Mouse (Mus musculus) forebrain, embryonic 16.5 days (tissue): ENCODE measurements around the gene Bfsp2. TPM values are rescaled to one million over a fixed set of nuclear protein-coding genes. Genes with fewer than 3 reads are reported as not detected.

Experiments
- ATAC-seq: fragments of 200-750 bp; cut with Nextera tagmentation; 2 replicates; pipeline ENCODE4 v1.8.0; 2017; ENCODE audit warnings: mild to moderate bottlenecking, moderate library complexity
- H3K27ac ChIP-seq: fragments of 300-500 bp; sonication (generic); 2 replicates; pipeline ENCODE4 v1.5.1; 2014; ENCODE audit warnings: low read length, control low read depth
- H3K27me3 ChIP-seq: fragments of 300-500 bp; sonication (generic); replicated peaks from 2 replicates; pipeline ENCODE4 v1.6.1; 2014; ENCODE audit warnings: low read length; ENCODE audit not compliant: control insufficient read depth, insufficient read depth
- H3K36me3 ChIP-seq: fragments of 300-500 bp; sonication (generic); 2 replicates; pipeline ENCODE4 v1.6.1; 2014; ENCODE audit not compliant: control insufficient read depth, insufficient read depth
- H3K4me1 ChIP-seq: fragments of 300-500 bp; sonication (generic); replicated peaks from 2 replicates; pipeline ENCODE4 v1.6.1; 2014; ENCODE audit warnings: low read length; ENCODE audit not compliant: control insufficient read depth, insufficient read depth
- H3K4me2 ChIP-seq: fragments of 300-500 bp; sonication (generic); 2 replicates; pipeline ENCODE4 v1.6.1; 2014; ENCODE audit warnings: mild to moderate bottlenecking, low read length, control low read depth
- H3K4me3 ChIP-seq: fragments of 300-500 bp; sonication (generic); replicated peaks from 2 replicates; pipeline ENCODE4 v1.5.1; 2014; ENCODE audit warnings: mild to moderate bottlenecking, low read length, control low read depth
- H3K9ac ChIP-seq: fragments of 300-500 bp; sonication (generic); replicated peaks from 2 replicates; pipeline ENCODE4 v1.6.1; 2014; ENCODE audit warnings: low read depth, low read length, control low read depth
- H3K9me3 ChIP-seq: fragments of 300-500 bp; sonication (generic); 2 replicates; pipeline ENCODE4 v1.6.1; 2016; ENCODE audit warnings: low read length; ENCODE audit not compliant: control insufficient read depth
- WGBS: fragments of 180-500 bp; shearing (Covaris S2); extraction: QIAGEN DNeasy Blood & Tissue Kit; methylation state at CpG from one replicate; pipeline ENCODE4 v1.1.7; 2014; 5-methylcytosine and 5-hydroxymethylcytosine counted together
- polyA plus RNA-seq: library from polyadenylated mRNA; unstranded; fragments of >200 nt; fragmentation: Nextera tagmentation; extraction: Ambion mirVana; gene quantifications from 2 replicates; pipeline ENCODE4 v1.2.1, GENCODE M21; 2015

The Bfsp2 gene
- polyA plus RNA-seq, 1 experiment from 2014 or later, result 0.90 TPM

GRCm38 (mm10) chr9:103504646-103505045 is 24.4 kb upstream of the Bfsp2 start:
- peak; percentile 94 for ATAC-seq
- Histone ChIP-seq H3K4me3 (no peak overlapping the region), H3K27me3 (no peaks in the 10 kb centered on the region), H3K4me2 (peak overlapping the region; percentile 15; the same call in 1 of the 2 replicates), H3K27ac (peak overlapping the region; percentile 96), H3K36me3 (no peaks in the 10 kb centered on the region), H3K9ac (no peak overlapping the region), H3K4me1 (peaks cover 62% of the 10 kb centered on the region), H3K9me3 (no peaks in the 10 kb centered on the region)
- WGBS, result 9% methylated on average over 1 of the region's 1 CpGs

GRCm38 (mm10) chr9:103503586-103504298 is 23.5 kb upstream of the Bfsp2 start:
- H3K4me1 ChIP-seq, result peaks cover 62% of the 10 kb centered on the region
- H3K27ac ChIP-seq, result peak overlapping the region; percentile 96
- WGBS, result 87% methylated on average over 3 of the region's 3 CpGs

DNA sequence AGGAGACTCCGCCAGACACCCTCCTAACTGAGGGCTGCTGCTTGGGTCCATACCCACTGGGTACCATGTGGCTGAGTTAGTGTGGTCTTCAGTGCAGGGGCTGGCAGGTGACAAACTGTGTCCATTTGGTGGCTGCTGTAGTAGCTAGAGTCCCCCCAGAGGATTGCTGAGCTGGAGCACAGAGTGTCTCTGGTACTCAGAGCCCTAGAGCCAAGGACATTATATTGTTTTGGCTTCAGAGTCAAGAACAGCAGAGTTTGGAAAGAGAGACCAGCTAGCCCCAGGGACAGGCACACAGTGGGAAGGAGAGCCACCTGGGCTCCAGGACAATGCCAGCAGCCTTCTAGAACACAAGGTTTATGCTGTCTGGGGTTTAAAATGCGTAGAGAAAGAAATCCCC is 22.4 kb upstream of the Bfsp2 start:
- Histone ChIP-seq H3K27me3 (no peaks in the 10 kb centered on the region), H3K4me3 (no peak overlapping the region), H3K9me3 (no peaks in the 10 kb centered on the region), H3K4me1 (peaks cover 62% of the 10 kb centered on the region), H3K36me3 (no peaks in the 10 kb centered on the region), H3K9ac (no peak overlapping the region; the same call in 1 of the 2 replicates), H3K4me2 (no peak overlapping the region), H3K27ac (peak overlapping the region; percentile 93)
- no peak for ATAC-seq
- WGBS, result 83% methylated on average over 2 of the region's 2 CpGs

More at GRCm38 (mm10) chr9:103503586-103504298, 23.5 kb upstream of the Bfsp2 start:
- H3K9ac ChIP-seq, result no peak overlapping the region
- no peak overlapping the region for H3K4me2 ChIP-seq
- no peak overlapping the region for H3K4me3 ChIP-seq
- H3K9me3 ChIP-seq, result no peaks in the 10 kb centered on the region
- ATAC-seq, result no peak
- H3K27me3 ChIP-seq, result no peaks in the 10 kb centered on the region
- H3K36me3 ChIP-seq, result no peaks in the 10 kb centered on the region

GRCm38 (mm10) chr9:103501861-103502364 is 21.7 kb upstream of the Bfsp2 start:
- Histone ChIP-seq H3K36me3 (no peaks in the 10 kb centered on the region), H3K4me2 (peak overlapping the region; percentile 28), H3K9me3 (no peaks in the 10 kb centered on the region), H3K27ac (peak overlapping the region; percentile 93), H3K4me1 (peaks cover 58% of the 10 kb centered on the region), H3K27me3 (no peaks in the 10 kb centered on the region), H3K9ac (peak overlapping the region; percentile 36), H3K4me3 (no peak overlapping the region)
- 2% methylated on average over 14 of the region's 14 CpGs for WGBS
- ATAC-seq, result peak; percentile 60

DNA sequence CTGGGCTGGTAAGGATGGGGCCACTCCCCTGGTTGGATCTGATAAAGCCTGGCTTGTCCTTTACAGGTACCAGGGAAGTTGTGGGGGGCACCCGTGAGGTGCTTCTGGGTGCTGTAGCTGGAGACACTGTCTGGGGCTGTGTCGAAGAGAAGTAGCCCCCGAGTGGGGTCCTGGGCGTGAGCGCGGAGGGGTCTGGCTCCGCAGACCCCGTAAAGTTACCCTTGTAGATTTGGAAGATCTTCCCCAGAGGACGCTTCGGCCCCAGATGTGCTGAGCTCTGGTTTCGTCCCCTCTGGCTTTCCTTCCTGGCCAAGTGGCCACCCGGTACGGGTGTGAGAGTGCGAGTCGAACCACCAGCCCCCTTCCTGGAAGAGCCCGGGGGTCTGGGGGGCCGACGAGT is 19.1 kb upstream of the Bfsp2 start:
- no peaks in the 10 kb centered on the region for H3K27me3 ChIP-seq
- whole genome bisulfite sequencing, result 96% methylated on average over 18 of the region's 18 CpGs
- no peaks in the 10 kb centered on the region for H3K36me3 ChIP-seq
- ATAC-seq, result no peak
- peaks cover 45% of the 10 kb centered on the region for H3K4me1 ChIP-seq
- no peak overlapping the region for H3K4me3 ChIP-seq
- H3K27ac ChIP-seq, result no peak overlapping the region; the same call in 1 of the 2 replicates
- H3K4me2 ChIP-seq, result no peak overlapping the region
- no peaks in the 10 kb centered on the region for H3K9me3 ChIP-seq
- no peak overlapping the region for H3K9ac ChIP-seq

DNA sequence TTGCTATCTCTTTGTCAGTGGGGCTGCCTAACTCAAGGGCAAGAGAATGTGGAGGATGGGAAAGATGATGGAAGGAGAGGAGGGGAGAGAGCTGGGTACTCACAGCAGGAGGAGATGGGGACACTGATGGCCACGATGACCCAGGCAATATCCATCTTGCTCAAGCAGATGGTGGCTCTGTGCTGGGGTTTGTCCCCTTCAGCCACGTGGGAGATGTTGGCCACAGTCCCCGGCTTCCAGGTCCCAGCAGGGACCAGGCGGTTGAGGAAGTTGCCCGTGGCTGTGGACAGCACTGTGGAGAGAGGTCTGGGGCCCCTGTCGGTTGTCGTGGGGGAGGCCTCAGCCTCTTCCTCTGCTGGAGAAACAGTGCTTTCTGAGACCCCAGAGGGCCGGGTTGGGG is 18.5 kb upstream of the Bfsp2 start:
- no peak overlapping the region for H3K4me3 ChIP-seq
- no peak overlapping the region for H3K4me2 ChIP-seq
- no peak overlapping the region for H3K27ac ChIP-seq
- H3K4me1 ChIP-seq, result peaks cover 42% of the 10 kb centered on the region
- H3K27me3 ChIP-seq, result no peaks in the 10 kb centered on the region
- no peaks in the 10 kb centered on the region for H3K9me3 ChIP-seq
- H3K36me3 ChIP-seq, result no peaks in the 10 kb centered on the region
- WGBS, result 84% methylated on average over 8 of the region's 8 CpGs
- H3K9ac ChIP-seq, result no peak overlapping the region
- no peak for ATAC-seq

DNA sequence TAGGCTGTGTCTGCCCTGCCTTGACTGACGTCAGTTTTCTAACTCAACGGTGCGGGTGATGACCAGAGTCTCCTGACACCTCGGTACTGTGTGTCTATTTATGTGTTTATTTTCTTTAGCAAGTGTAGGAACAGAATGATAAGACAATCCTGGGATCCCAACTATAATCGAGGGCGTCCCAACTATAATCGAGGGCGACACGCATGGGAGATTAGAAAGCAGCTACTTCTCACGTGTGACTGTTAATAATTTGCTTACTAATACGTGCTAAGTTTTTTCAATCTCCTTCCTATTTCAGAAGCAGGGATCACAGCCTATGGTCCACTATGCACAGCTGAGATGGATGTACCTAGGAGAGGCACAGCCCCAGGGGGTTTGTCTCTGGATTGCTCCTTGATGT is 15.2 kb upstream of the Bfsp2 start:
- no peak for ATAC-seq
- 91% methylated on average over 11 of the region's 11 CpGs for WGBS
- Histone ChIP-seq H3K4me1 (peaks cover 19% of the 10 kb centered on the region), H3K36me3 (no peaks in the 10 kb centered on the region), H3K9me3 (no peaks in the 10 kb centered on the region), H3K4me3 (no peak overlapping the region), H3K27me3 (no peaks in the 10 kb centered on the region), H3K4me2 (no peak overlapping the region), H3K27ac (no peak overlapping the region), H3K9ac (no peak overlapping the region)

GRCm38 (mm10) chr9:103494346-103495020 is 14.3 kb upstream of the Bfsp2 start:
- 26% methylated on average over 7 of the region's 7 CpGs for WGBS
- H3K9ac ChIP-seq, result peak overlapping the region; percentile 15; the same call in 1 of the 2 replicates
- H3K4me2 ChIP-seq, result no peak overlapping the region
- peak; percentile 85 for ATAC-seq
- H3K9me3 ChIP-seq, result no peaks in the 10 kb centered on the region
- H3K4me3 ChIP-seq, result no peak overlapping the region
- H3K27ac ChIP-seq, result peak overlapping the region; percentile 43
- no peaks in the 10 kb centered on the region for H3K27me3 ChIP-seq
- peaks cover 17% of the 10 kb centered on the region for H3K4me1 ChIP-seq
- H3K36me3 ChIP-seq, result no peaks in the 10 kb centered on the region

- H3K4me3 ChIP-seq, result no peak overlapping the region
- H3K27me3 ChIP-seq, result no peaks in the 10 kb centered on the region
- no peaks in the 10 kb centered on the region for H3K9me3 ChIP-seq
- no peak overlapping the region for H3K4me2 ChIP-seq
- no peak overlapping the region for H3K27ac ChIP-seq
- ATAC-seq, result no peak
- H3K4me1 ChIP-seq, result peaks cover 17% of the 10 kb centered on the region
- H3K9ac ChIP-seq, result no peak overlapping the region
- no peaks in the 10 kb centered on the region for H3K36me3 ChIP-seq
- 83% methylated on average over 8 of the region's 8 CpGs for WGBS
These were observed 11.8 kb upstream of the Bfsp2 start for GRCm38 (mm10) chr9:103491985-103492384.
